Mouse (Mus musculus) megakaryocyte, embryonic 14.5 days (primary cell): ENCODE results near the gene Clstn1.

Experiments
- FLI1 ChIP-seq: IDR thresholded peaks from 2 replicates; pipeline ENCODE4 v1.6.1; 2012; ENCODE audit warnings: low read length, inconsistent platforms, mixed read lengths
- GATA1 ChIP-seq: IDR thresholded peaks from 3 replicates; pipeline ENCODE4 v1.6.1; 2012; ENCODE audit warnings: mixed read lengths, low read length, inconsistent platforms, borderline replicate concordance

DNA sequence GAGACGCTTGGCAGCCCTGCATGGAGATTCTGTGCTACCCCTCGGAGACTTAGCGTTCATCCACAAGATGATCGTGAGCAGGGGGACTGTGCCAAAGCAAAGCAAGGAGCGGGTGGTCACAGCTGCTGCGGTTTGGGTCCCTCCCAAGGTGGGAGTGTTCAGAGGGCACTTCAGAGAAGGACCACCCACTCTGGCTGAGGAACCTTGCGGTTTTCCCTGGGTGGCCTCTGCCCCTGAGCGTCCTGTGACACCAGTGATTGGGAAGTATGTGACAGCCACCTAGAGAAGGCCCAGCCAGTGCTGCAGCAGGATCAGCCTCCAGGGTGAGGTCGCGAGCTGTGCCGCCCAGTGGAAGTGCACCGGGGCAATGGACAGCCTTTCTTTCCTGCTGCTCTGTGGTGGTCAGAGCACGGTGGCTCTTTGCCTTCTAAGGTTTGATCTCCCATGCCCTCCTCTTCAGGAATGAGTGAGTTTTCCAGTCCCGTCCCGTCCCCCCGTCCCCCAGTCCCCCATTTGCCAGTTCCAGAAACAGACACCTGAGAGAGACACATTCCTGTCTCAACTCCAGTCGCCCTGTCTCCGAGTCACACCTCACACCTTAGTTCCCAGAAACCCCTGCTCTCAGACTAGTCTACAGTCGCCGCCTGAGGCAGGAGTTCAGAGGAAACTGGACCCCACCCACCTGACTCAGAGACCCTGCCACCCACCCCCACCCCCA is 21.5 kb downstream of the Clstn1 start:
- TF ChIP-seq GATA1 (no peak), FLI1 (no peak)
